Mouse (Mus musculus) heart, postnatal 10 days (tissue): ENCODE data around the gene Pmepa1. TPM values are rescaled to one million over a fixed set of nuclear protein-coding genes. Genes with fewer than 3 reads are reported as not detected.

Experiments used
- DNase-seq, 2 experiments: peaks; one replicate each; pipeline ENCODE4 v3.0.0; 2021
- intact Hi-C: fragments of 180-260 bp; cut with DNase I; formaldehyde crosslinking; loops from one replicate; pipeline ENCODE4 v1.15.1; 2025
- total RNA-seq, 2 experiments: library from RNA; stranded (reverse); gene quantifications; 2 replicates each; pipeline ENCODE4 v1.2.3; 2021

Gene Pmepa1
- total RNA-seq, 2 experiments from 2014 or later, result 55.1 to 57.2 TPM

- peak; percentile 6 to 15 for DNase-seq
- intact Hi-C loops, result loop anchor here (5.0 kb wide), 1 partner anchor 173 kb away; no protein-coding TSS in a partner anchor
These were observed 2.7 kb upstream of the Pmepa1 start for GRCm38 (mm10) chr2:173278846-173279580.

- intact Hi-C loops, result loop anchor here (2.0 to 5.0 kb wide), 2 partner anchors 58 to 175 kb away; no protein-coding TSS in a partner anchor
- DNase-seq, result peak; percentile 57 to 63
These were observed 526 bp upstream of the Pmepa1 start for GRCm38 (mm10) chr2:173276859-173277258.

GRCm38 (mm10) chr2:173275343-173276201 lies 761 bp downstream of the Pmepa1 start:
- intact Hi-C loops, result loop anchor here (2.0 to 5.0 kb wide), 4 partner anchors 19 to 177 kb away; no protein-coding TSS in a partner anchor
- DNase-seq, result peak; percentile 74 to 79

GRCm38 (mm10) chr2:173274428-173275342 lies 1.6 kb downstream of the Pmepa1 start:
- DNase-seq, result peak; percentile 26 to 39
- intact Hi-C loops, result loop anchor here (2.0 to 5.0 kb wide), 3 partner anchors 18 to 178 kb away; no protein-coding TSS in a partner anchor

GRCm38 (mm10) chr2:173273885-173274284 lies 2.4 kb downstream of the Pmepa1 start:
- DNase-seq, result no peak
- intact Hi-C loops, result loop anchor here (2.0 kb wide), 2 partner anchors 17 to 45 kb away; no protein-coding TSS in a partner anchor

GRCm38 (mm10) chr2:173272354-173272900 lies 3.9 kb downstream of the Pmepa1 start:
- DNase-seq, result no peak

GRCm38 (mm10) chr2:173271541-173271940 lies 4.8 kb downstream of the Pmepa1 start:
- intact Hi-C loops, result no loop called here
- DNase-seq, result no peak

More at GRCm38 (mm10) chr2:173272354-173272900, 3.9 kb downstream of the Pmepa1 start:
- intact Hi-C loops, result no loop called here

- no peak for DNase-seq
- intact Hi-C loops, result no loop called here
These were observed 5.6 kb downstream of the Pmepa1 start for GRCm38 (mm10) chr2:173270601-173271248.

GRCm38 (mm10) chr2:173270196-173270595 lies 6.1 kb downstream of the Pmepa1 start:
- intact Hi-C loops, result no loop called here
- DNase-seq, result no peak

- DNase-seq, result no peak
- intact Hi-C loops, result no loop called here
These were observed 8.8 kb downstream of the Pmepa1 start for GRCm38 (mm10) chr2:173267562-173267961.

GRCm38 (mm10) chr2:173266349-173267112 lies 9.8 kb downstream of the Pmepa1 start:
- intact Hi-C loops, result no loop called here
- DNase-seq, result no peak

- intact Hi-C loops, result no loop called here
- no peak for DNase-seq
These were observed 10.7 kb downstream of the Pmepa1 start for GRCm38 (mm10) chr2:173265468-173266265.

GRCm38 (mm10) chr2:173264467-173265128 lies 11.7 kb downstream of the Pmepa1 start:
- peak in 1 of 2 experiments; percentile 58 for DNase-seq
- intact Hi-C loops, result no loop called here

GRCm38 (mm10) chr2:173263636-173264330 lies 12.6 kb downstream of the Pmepa1 start:
- intact Hi-C loops, result no loop called here
- DNase-seq, result no peak

GRCm38 (mm10) chr2:173261497-173261896 lies 14.8 kb downstream of the Pmepa1 start:
- intact Hi-C loops, result no loop called here
- DNase-seq, result peak; percentile 80

GRCm38 (mm10) chr2:173258459-173259091 lies 17.8 kb downstream of the Pmepa1 start:
- DNase-seq, result no peak
- intact Hi-C loops, result loop anchor here (10.0 kb wide), 1 partner anchor 234 kb away; the partner anchor contains the start of gene Rbm38
